Mouse (Mus musculus) spleen, postnatal 10 days (tissue): ENCODE results near the gene Ddx52.

ENCODE experiments used
- DNase-seq, 2 experiments: peaks; one replicate each; pipeline ENCODE4 v3.0.0; 2021 to 2022; ENCODE audit warnings: low spot score in 2 of 2

Gene Ddx52

DNA sequence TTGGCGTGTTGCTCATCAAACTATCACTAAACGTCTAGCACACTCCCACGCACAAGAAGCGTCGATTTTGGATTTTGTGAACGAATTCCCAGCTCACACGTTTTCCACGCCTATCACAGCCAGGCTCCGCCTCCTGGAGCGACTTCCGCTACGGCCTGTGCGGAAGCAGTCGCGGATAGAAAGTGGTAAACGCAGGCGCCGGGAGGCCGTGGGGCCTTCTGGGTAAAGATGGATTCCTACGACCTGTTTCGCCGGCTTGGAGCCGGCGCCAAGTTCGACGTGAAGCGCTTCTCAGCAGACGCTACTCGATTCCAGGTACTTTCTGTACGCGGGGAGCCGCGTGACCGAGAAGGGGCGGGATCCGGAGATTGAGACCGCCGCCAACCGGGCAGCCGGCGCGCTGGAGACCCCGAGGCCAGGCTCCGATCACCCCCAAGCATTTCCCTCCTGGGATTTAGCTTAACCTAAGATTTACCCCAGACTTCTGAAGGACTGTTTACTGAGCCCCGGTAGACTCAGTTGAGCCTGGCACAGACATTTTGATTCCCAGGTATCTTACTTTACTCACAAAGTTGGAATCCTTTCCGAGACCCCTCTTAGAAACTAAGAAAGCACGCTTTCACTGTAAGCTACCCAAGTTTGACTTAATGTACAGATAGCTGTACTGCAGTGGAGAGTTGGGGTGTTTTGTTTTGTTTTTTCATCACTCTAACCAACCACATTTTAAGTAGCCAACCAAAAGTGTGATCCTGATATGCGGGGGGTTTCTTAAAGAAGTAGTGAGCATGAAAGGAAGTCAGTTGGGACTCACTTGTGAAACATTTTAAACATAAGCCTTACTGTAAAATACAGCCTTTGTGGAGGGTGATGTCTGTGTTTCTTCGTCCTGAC is at the start of gene Ddx52:
Gene Ddx52, plus strand, starts transcription at position 113 of the 891 bp plus-strand sequence.
- DNase-seq: peak; percentile 71 to 89

DNA sequence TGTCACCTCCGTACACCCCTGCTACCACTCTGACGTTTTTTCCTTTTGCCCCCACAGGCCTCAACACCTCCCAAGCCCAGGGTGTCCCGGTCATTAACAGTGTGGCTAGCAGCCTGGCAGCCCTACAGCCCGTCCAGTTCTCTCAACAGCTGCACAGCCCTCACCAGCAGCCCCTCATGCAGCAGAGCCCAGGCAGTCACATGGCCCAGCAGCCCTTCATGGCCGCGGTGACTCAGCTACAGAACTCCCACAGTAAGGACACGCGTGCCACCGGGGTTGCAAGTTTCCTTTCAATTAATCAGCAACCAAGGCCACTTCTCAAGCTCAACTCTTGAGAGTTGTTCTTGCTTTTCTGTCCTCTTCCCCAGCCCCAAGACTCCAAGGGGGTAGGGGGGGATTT is 48.5 kb upstream of the Ddx52 start:
- no peak for DNase-seq

GRCm38 (mm10) chr11:83896430-83897410 is 45.1 kb upstream of the Ddx52 start:
- no peak for DNase-seq

GRCm38 (mm10) chr11:83897569-83897968 is 44.3 kb upstream of the Ddx52 start:
- no peak for DNase-seq

GRCm38 (mm10) chr11:83902812-83903211 is 39.0 kb upstream of the Ddx52 start:
- no peak for DNase-seq

- DNase-seq: no peak
Observed at GRCm38 (mm10) chr11:83905756-83906155, 36.1 kb upstream of the Ddx52 start.

GRCm38 (mm10) chr11:83908376-83908775 is 33.5 kb upstream of the Ddx52 start:
- DNase-seq: no peak

GRCm38 (mm10) chr11:83913824-83914311 is 28.0 kb upstream of the Ddx52 start:
- no peak for DNase-seq

DNA sequence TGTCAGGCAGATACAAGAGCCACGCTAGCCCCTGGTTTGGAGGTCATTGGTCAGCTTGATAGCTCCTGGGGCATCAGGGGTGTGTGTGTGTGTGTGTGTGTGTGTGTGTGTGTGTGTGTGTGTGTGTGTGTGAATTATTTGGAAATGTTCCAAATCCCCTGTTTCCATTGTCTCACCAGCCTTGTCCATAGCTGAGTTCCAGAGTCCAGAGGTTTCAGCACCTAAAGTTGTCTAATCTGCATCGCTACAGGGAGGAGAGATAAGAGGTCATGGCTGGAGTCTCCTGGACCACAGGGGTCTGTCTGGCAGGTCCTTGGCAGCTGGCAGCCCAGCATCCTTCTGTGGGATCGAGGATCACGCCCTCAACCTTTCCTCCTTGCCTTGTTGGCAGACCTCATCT is 27.4 kb upstream of the Ddx52 start:
- DNase-seq: no peak

- DNase-seq: no peak
Observed at GRCm38 (mm10) chr11:83922600-83922999, 19.3 kb upstream of the Ddx52 start.

GRCm38 (mm10) chr11:83927097-83927496 is 14.8 kb upstream of the Ddx52 start:
- DNase-seq: peak in 1 of 2 experiments; percentile 45

GRCm38 (mm10) chr11:83932506-83933106 is 9.3 kb upstream of the Ddx52 start:
- no peak for DNase-seq

GRCm38 (mm10) chr11:83933376-83933775 is 8.5 kb upstream of the Ddx52 start:
- DNase-seq: no peak

GRCm38 (mm10) chr11:83935986-83936665 is 5.7 kb upstream of the Ddx52 start:
- peak; percentile 42 to 78 for DNase-seq

- DNase-seq: no peak
Observed at GRCm38 (mm10) chr11:83938556-83938955, 3.3 kb upstream of the Ddx52 start.

GRCm38 (mm10) chr11:83956822-83957221 is 15.0 kb downstream of the Ddx52 start:
- no peak for DNase-seq

DNA sequence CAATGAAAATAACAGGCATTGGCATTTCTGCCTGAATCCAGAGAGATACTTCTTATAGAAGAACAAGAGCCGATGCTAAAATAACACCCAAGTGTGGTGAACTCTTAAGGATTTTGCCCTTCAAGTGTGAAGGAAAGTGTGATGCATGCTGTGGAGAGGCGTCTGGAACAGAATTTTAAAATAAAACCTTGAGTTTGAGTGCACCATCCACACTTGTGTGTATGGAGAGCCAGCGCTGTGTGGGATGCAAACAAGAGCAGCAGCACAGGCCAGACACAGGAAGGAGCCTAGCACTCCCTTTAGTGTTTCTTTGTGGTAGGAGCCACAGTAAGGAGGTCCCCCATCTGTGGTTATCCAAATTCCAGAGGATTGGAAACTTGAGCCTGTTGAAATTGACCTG is 20.1 kb downstream of the Ddx52 start:
- no peak for DNase-seq

DNA sequence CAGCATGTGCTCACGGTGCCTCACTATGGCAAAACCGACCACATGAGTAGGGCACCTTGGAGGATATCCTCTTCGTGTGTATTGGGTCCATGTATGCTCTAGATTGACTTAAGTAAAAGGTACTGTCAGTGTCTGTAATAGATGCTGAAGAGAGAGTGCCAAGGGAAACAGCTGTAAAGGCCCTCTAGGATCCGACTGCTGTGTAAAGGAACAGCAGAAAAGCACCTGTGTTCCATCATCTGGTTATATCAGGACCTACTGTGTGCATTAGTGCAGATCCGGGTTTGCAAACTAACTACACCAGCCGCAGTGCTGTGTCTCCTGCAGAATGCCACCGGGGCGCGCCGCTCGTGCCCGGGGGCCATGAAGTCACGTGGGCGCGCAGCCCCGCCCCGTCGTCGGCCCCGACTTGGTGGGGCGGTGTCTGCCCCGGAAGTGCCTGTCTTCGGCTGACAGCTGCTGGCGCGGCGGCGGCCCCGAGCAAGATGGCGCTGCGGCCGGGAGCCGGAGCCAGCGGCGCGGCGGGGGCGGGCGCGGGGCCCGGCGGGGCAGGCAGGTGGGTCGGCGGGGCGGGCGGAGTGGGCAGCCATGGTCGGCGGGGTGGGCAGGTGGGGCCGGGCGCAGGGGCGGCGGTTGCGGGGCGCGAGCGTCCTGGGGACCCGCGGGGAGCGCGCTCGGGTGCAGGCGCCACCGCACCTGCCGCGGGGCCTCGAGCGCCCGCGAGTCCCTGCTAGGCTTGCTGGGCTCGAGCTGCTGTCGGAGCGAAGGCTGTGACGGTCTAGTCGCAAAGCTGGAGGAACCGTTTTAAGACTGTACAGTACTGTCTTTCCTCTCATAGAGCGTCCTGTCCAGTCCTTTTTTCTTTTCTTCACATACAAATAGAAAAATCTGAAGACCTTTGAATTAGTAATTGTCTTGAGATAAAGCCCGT is 22.4 kb downstream of the Ddx52 start, which contains the start of gene Synrg:
Gene Synrg, plus strand, starts transcription at position 438 of the 931 bp plus-strand sequence.
- DNase-seq: peak; percentile 88 to 95

DNA sequence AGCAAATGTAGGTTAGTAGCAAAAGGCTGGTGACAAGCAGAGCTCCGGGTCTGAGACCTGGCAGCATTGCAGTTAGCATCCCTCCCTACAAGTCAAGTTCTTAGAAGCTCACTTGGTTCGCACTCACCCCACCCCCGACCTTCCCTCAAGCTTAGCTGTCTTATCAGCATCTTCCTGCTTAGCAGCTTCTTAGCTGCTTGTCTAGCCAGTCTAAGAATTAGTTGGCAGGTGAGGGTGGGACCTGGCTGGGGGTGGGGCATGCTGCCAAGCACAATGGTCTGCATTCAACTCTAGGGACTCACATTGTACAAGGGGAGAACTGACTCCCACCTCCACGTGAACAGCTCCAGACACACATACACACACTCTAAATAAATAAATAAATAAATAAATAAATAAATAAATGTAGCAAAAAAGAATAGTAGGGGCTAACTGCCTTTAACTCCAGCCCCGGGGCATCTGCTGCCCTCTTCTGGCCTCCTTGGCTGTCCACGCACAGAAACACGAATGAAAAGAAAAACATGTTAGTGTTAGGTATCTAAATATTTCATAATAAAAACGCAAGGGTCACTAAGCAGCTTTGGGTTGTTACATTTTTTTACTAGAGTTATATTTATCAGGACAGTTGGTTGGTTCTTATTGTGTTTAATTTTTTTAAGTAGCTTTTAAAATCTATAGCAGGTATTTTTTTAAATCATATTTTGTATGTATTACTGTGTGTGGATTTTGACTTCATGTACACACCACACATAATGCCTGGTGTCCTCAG is 25.8 kb downstream of the Ddx52 start:
- DNase-seq: peak; percentile 18 to 38
